Mouse (Mus musculus) testis, adult 2 months (tissue): ENCODE measurements around the gene Srgap2.

Experiments
- CTCF ChIP-seq: fragments of 200-500 bp; IDR thresholded peaks from 2 replicates; pipeline ENCODE4 v1.5.1; 2012; ENCODE audit warnings: low read depth, mild to moderate bottlenecking, inconsistent platforms, low read length, moderate library complexity; ENCODE audit not compliant: control insufficient read depth, insufficient read depth, insufficient replicate concordance
- POLR2A ChIP-seq: fragments of 200-500 bp; IDR thresholded peaks from 2 replicates; pipeline ENCODE4 v1.6.1; 2012; ENCODE audit warnings: low read depth, mild to moderate bottlenecking, inconsistent platforms, low read length, moderate library complexity; ENCODE audit not compliant: control insufficient read depth

GRCm38 (mm10) chr1:131335604-131336003, 191.5 kb downstream of the Srgap2 start:
- TF ChIP-seq POLR2A (no peak), CTCF (no peak)
